Mouse (Mus musculus) megakaryocyte progenitor cell, adult 5-6 weeks (primary cell): Measurements from ENCODE around the gene Fam92a. TPM values are rescaled to one million over a fixed set of nuclear protein-coding genes. Genes with fewer than 3 reads are reported as not detected.
A peak's percentile ranks its signal among the peaks of the same experiment; 100 is the strongest.
"Not testable (repeated sequence)": the region's sequence is repeated elsewhere in the genome, so short reads cannot be mapped to it uniquely, and the experiment has no call there.

Source experiments
- ATAC-seq: replicated peaks from 2 replicates; pipeline ENCODE4 v1.8.0; 2016; ENCODE audit warnings: mild to moderate bottlenecking, moderate TSS enrichment, inconsistent platforms; ENCODE audit not compliant: poor library complexity
- total RNA-seq, 2 experiments: library from RNA; stranded (forward) in 1 of 2; stranded (reverse) in 1 of 2; fragments of 157-497, 149-512 nt in 1 of 2; fragments of 200-1000 nt in 1 of 2; gene quantifications; 2 replicates each; pipeline versions ENCODE4 v1.2.3 to v1.2.4; 2015 to 2017

Fam92a gene
- total RNA-seq (2015) = 42.7 and 49.8 TPM in 2 replicates
- 41.6 and 42.4 TPM in 2 replicates for total RNA-seq (2017)

GRCm38 (mm10) chr4:12171318-12172091 is at the start of gene Fam92a:
Fam92a (minus strand) TSS chr4:12172015.
- ATAC-seq = peak; percentile 81

- no peak for ATAC-seq
These were observed 7.2 kb upstream of the Fam92a start for GRCm38 (mm10) chr4:12178992-12179391.

- ATAC-seq = no peak
These were observed 863 bp downstream of the Fam92a start for GRCm38 (mm10) chr4:12170986-12171317.

GRCm38 (mm10) chr4:12147660-12148059 is 24.2 kb downstream of the Fam92a start:
- ATAC-seq = no peak

- not testable (repeated sequence) for ATAC-seq
These were observed 30.3 kb downstream of the Fam92a start for GRCm38 (mm10) chr4:12141516-12141915.

- peak; percentile 79 for ATAC-seq
These were observed 31.2 kb downstream of the Fam92a start for GRCm38 (mm10) chr4:12140592-12141062.

- ATAC-seq = peak; percentile 92
These were observed 31.7 kb downstream of the Fam92a start, which contains the start of gene Rbm12b1 for GRCm38 (mm10) chr4:12140141-12140567. Rbm12b1 (plus strand) TSS chr4:12140264.

Other genes with a start within 250 kb of the Fam92a start
- not detected in 2 replicates for gene Gm10604, start 190.8 kb downstream of the Fam92a start, total RNA-seq (2015)
- gene Gm10604, start 190.8 kb downstream of the Fam92a start, total RNA-seq (2017) = not detected in 2 replicates
- gene Rbm12b2, start 82.6 kb downstream of the Fam92a start, total RNA-seq (2015) = 13.1 and 15.1 TPM in 2 replicates
- gene Rbm12b2, start 82.6 kb downstream of the Fam92a start, total RNA-seq (2017) = 20.7 and 24.6 TPM in 2 replicates
- gene Rbm12b1, start 31.8 kb downstream of the Fam92a start, total RNA-seq (2015) = 5.5 and 7.4 TPM in 2 replicates
- gene Rbm12b1, start 31.8 kb downstream of the Fam92a start, total RNA-seq (2017) = 11.6 and 13.2 TPM in 2 replicates